Mouse (Mus musculus) embryonic facial prominence, embryonic 13.5 days (tissue): ENCODE measurements around the gene Plpp3. TPM values are rescaled to one million over a fixed set of nuclear protein-coding genes. Genes with fewer than 3 reads are reported as not detected.
"Not testable (repeated sequence)": the region's sequence is repeated elsewhere in the genome, so short reads cannot be mapped to it uniquely, and the experiment has no call there.

Source experiments
- ATAC-seq: fragments of 200-750 bp; cut with Nextera tagmentation; 2 replicates; pipeline ENCODE4 v1.8.0; 2017; ENCODE audit warnings: low read depth; ENCODE audit not compliant: insufficient number of reproducible peaks, insufficient read depth, low FRiP score, low TSS enrichment
- H3K27ac ChIP-seq: fragments of 300-500 bp; sonication (generic); 2 replicates; pipeline ENCODE4 v1.5.1; 2015; ENCODE audit warnings: moderate library complexity, mild to moderate bottlenecking, inconsistent platforms
- H3K27me3 ChIP-seq: fragments of 300-500 bp; sonication (generic); 2 replicates; pipeline ENCODE4 v1.6.1; 2015; ENCODE audit warnings: mild to moderate bottlenecking, inconsistent platforms
- H3K36me3 ChIP-seq: fragments of 300-500 bp; sonication (generic); 2 replicates; pipeline ENCODE4 v1.6.1; 2015; ENCODE audit warnings: mild to moderate bottlenecking, inconsistent platforms
- H3K4me1 ChIP-seq: fragments of 300-500 bp; sonication (generic); 2 replicates; pipeline ENCODE4 v1.6.1; 2015; ENCODE audit warnings: inconsistent platforms
- H3K4me2 ChIP-seq: fragments of 300-500 bp; sonication (generic); 2 replicates; pipeline ENCODE4 v1.6.1; 2015; ENCODE audit warnings: moderate library complexity, mild to moderate bottlenecking, inconsistent platforms
- H3K4me3 ChIP-seq: fragments of 300-500 bp; sonication (generic); 2 replicates; pipeline ENCODE4 v1.5.1; 2015; ENCODE audit warnings: mild to moderate bottlenecking, inconsistent platforms
- H3K9ac ChIP-seq: fragments of 300-500 bp; sonication (generic); 2 replicates; pipeline ENCODE4 v1.6.1; 2015; ENCODE audit warnings: mild to moderate bottlenecking, inconsistent platforms
- H3K9me3 ChIP-seq: fragments of 300-500 bp; sonication (generic); 2 replicates; pipeline ENCODE4 v1.6.1; 2016; ENCODE audit warnings: inconsistent platforms
- whole genome bisulfite sequencing: fragments of 180-500 bp; shearing (Covaris S2); methylation state at CpG from one replicate; pipeline ENCODE4 v1.1.7; 2015; ENCODE audit warnings: mixed read lengths; 5-methylcytosine and 5-hydroxymethylcytosine counted together
- polyA plus RNA-seq: library from polyadenylated mRNA; unstranded; fragments of >200 nt; fragmentation: Nextera tagmentation; extraction: Ambion mirVana; gene quantifications from 2 replicates; pipeline ENCODE4 v1.2.1, GENCODE M21; 2015

Gene Plpp3
- polyA plus RNA-seq, 1 experiment from 2014 or later: 150 TPM

DNA sequence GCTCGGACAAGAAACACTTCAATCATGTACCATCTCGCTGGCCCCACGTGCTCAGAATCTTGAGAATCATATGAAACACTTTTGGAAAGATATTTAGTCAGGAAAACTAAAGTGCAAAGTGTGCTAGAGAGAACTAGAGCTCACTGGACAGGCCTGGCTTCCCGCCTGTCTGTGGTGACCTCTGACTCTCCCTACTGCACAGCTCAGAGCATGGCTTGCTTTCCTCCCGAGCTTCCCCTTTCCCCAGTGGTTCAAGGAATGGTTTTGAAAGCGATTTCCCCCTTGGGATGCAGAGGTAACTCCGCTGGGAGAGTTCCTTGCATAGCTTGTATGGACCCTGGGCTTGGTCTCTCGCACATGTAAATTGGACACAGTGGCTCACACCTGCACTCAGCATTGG lies 107.9 kb downstream of the Plpp3 start:
- H3K36me3 ChIP-seq: no peaks in the 10 kb centered on the region
- no peaks in the 10 kb centered on the region for H3K27me3 ChIP-seq
- H3K4me2 ChIP-seq: no peak overlapping the region
- WGBS: 83% methylated on average over 8 of the region's 8 CpGs
- H3K4me3 ChIP-seq: no peak overlapping the region
- no peak overlapping the region for H3K9ac ChIP-seq
- no peak overlapping the region for H3K27ac ChIP-seq
- no peaks in the 10 kb centered on the region for H3K9me3 ChIP-seq
- H3K4me1 ChIP-seq: peaks cover 17% of the 10 kb centered on the region
- ATAC-seq: no peak

DNA sequence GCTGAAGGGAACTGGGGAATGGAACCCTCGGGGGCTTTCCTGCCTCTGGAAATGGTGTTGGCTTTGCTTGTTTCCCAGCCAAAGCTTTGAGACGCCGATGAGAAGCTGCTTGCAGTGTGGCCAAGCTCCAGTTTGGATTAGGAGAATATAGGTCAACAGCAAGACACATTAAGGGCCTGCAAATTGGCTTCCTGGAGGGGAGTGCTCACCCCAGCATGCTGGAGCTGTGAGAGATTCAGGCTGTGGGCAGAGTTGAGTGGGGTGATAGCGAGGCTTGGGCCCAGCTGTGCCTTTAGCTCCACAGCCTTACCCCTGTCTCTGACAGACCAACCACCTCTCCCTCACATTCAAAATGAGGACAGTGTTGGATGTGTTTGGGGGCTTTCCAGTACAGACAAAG lies 108.5 kb downstream of the Plpp3 start:
- peaks cover 10% of the 10 kb centered on the region for H3K4me1 ChIP-seq
- 80% methylated on average over 4 of the region's 4 CpGs for WGBS
- H3K9ac ChIP-seq: no peak overlapping the region
- H3K27ac ChIP-seq: no peak overlapping the region
- H3K27me3 ChIP-seq: no peaks in the 10 kb centered on the region
- no peaks in the 10 kb centered on the region for H3K36me3 ChIP-seq
- H3K9me3 ChIP-seq: no peaks in the 10 kb centered on the region
- H3K4me2 ChIP-seq: no peak overlapping the region
- no peak overlapping the region for H3K4me3 ChIP-seq
- ATAC-seq: no peak

DNA sequence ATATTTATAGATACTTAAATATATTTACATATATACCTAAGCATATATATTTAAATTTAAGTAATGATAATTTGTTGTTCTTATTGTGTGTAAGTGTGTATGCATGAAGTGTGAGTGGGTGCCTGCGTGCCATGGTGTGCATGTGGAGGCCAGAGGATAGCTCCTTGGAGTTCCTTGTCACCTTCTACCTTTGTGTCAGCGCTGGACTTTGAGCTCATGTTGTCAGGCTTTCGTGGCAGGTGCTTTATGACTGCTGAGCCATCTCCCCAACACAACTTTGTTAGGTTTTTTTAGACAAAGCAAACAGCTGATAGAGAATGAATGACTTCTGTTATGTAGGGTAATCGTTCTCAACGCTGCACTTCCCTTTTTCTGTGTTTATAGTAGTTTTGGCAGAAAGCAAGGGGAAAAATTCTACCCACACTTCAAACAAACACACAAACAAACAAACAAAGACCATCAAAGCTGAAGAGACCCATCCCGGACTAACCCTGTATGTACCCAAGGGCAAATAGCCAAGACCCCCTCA lies 111.1 kb downstream of the Plpp3 start:
- no peak for ATAC-seq

DNA sequence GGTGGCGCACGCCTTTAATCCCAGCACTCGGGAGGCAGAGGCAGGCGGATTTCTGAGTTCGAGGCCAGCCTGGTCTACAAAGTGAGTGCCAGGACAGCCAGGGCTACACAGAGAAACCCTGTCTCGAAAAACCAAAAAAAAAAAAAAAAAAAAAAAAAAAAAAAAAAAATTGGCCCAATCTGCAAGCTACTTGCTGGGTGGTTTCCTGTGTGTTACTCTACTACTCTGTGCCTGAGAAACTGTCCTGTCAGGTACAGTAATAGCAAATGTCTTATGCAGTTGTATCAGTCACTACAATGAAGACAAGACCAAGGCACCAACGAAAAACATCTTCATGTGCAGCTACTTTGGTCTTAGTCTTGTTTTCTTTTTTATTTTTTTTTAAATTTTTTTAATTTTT lies 112.3 kb downstream of the Plpp3 start:
- H3K27ac ChIP-seq, H3K36me3 ChIP-seq, H3K4me3 ChIP-seq, H3K4me1 ChIP-seq, H3K9me3 ChIP-seq, H3K4me2 ChIP-seq, H3K27me3 ChIP-seq, H3K9ac ChIP-seq, ATAC-seq: not testable (repeated sequence)
- WGBS: 96% methylated on average over 6 of the region's 7 CpGs

More for the DNA sequence above, 111.1 kb downstream of the Plpp3 start:
- no peak overlapping the region for H3K27ac ChIP-seq
- no peak overlapping the region for H3K4me2 ChIP-seq
- no peak overlapping the region for H3K9ac ChIP-seq
- 84% methylated on average over 6 of the region's 6 CpGs for WGBS
- H3K27me3 ChIP-seq: no peaks in the 10 kb centered on the region
- H3K4me1 ChIP-seq: 0 out of 2 replicates have a peak, but pooled peaks cover 3% of the 10 kb centered on the region
- no peaks in the 10 kb centered on the region for H3K36me3 ChIP-seq
- no peak overlapping the region for H3K4me3 ChIP-seq
- H3K9me3 ChIP-seq: no peaks in the 10 kb centered on the region

DNA sequence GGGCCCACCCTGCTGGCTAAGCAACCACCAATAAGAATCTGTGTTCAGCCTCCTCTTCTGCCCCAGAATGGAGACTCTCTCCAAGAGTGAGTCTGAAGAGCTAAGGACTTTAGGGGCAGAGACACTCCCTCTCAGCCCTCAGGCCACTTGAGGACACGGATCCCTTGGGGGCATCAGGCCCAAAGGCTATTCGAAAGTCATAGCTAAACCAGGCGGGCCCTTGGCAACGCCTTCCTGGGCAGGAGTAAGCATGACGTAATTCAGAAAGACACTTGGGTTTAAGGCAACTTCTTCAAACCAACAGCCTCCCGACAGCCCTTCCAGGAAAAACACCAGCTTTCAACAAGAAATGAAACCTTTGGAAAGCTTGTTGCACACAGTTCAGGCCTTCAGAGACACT lies 114.0 kb downstream of the Plpp3 start:
- no peaks in the 10 kb centered on the region for H3K36me3 ChIP-seq
- 0 out of 2 replicates have a peak, but pooled peaks cover 9% of the 10 kb centered on the region for H3K4me1 ChIP-seq
- H3K4me3 ChIP-seq: no peak overlapping the region
- H3K4me2 ChIP-seq: no peak overlapping the region
- H3K9ac ChIP-seq: no peak overlapping the region
- 85% methylated on average over 6 of the region's 6 CpGs for WGBS
- no peak for ATAC-seq
- H3K27ac ChIP-seq: no peak overlapping the region
- no peaks in the 10 kb centered on the region for H3K27me3 ChIP-seq
- no peaks in the 10 kb centered on the region for H3K9me3 ChIP-seq

GRCm38 (mm10) chr4:105273034-105273433 lies 115.9 kb downstream of the Plpp3 start:
- Histone ChIP-seq H3K4me2 (no peak overlapping the region), H3K27ac (no peak overlapping the region), H3K4me1 (0 out of 2 replicates have a peak, but pooled peaks cover 9% of the 10 kb centered on the region), H3K4me3 (no peak overlapping the region), H3K27me3 (no peaks in the 10 kb centered on the region), H3K9me3 (no peaks in the 10 kb centered on the region), H3K9ac (no peak overlapping the region), H3K36me3 (no peaks in the 10 kb centered on the region)
- 70% methylated on average over 2 of the region's 2 CpGs for WGBS
- no peak for ATAC-seq

DNA sequence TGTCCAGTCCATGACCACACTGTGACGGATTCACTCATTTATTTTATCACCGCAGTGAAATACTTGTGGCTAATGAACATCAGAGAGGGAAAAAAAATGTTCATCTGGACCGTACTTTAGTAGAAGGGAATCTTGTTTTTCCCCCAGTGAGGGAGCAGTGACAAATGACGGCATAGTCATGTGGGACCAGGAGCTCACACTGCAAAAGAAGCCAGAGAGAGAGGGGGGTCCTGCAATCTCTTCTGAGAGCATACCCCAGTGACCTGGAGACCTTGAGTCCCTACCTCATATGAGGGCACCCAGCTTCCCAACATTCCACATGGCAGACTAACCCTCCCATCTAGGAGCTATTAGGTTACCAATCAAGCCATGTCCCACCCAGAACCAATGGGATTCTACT lies 116.3 kb downstream of the Plpp3 start:
- Histone ChIP-seq H3K9me3 (no peaks in the 10 kb centered on the region), H3K27ac (no peak overlapping the region), H3K9ac (no peak overlapping the region), H3K4me2 (no peak overlapping the region), H3K4me3 (no peak overlapping the region), H3K36me3 (no peaks in the 10 kb centered on the region), H3K27me3 (no peaks in the 10 kb centered on the region), H3K4me1 (0 out of 2 replicates have a peak, but pooled peaks cover 9% of the 10 kb centered on the region)
- ATAC-seq: no peak
- 86% methylated on average over 4 of the region's 4 CpGs for WGBS

DNA sequence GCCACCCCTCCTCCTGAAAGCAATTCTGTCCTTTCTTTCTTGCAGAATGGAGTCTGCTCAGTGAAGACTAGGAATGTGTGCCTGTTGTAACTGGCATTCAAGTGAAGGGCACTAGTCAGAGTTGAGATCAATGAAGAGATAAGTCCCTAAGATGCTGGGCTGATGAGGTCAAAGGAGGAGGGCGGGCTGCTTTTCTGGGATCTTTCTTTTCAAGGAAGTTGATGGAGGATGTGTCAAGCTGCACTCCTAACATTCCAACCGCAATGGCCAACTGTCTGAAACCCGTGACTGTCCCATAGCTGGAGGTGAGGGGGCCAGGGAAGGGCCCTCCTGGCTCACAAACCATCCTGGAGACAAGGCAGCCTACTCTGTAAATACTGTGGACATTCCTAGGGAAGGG lies 118.5 kb downstream of the Plpp3 start:
- Histone ChIP-seq H3K36me3 (no peaks in the 10 kb centered on the region), H3K9ac (no peak overlapping the region), H3K4me3 (no peak overlapping the region), H3K9me3 (no peaks in the 10 kb centered on the region), H3K4me2 (no peak overlapping the region), H3K4me1 (0 out of 2 replicates have a peak, but pooled peaks cover 9% of the 10 kb centered on the region), H3K27me3 (no peaks in the 10 kb centered on the region), H3K27ac (no peak overlapping the region)
- WGBS: 61% methylated on average over 3 of the region's 3 CpGs
- no peak for ATAC-seq

DNA sequence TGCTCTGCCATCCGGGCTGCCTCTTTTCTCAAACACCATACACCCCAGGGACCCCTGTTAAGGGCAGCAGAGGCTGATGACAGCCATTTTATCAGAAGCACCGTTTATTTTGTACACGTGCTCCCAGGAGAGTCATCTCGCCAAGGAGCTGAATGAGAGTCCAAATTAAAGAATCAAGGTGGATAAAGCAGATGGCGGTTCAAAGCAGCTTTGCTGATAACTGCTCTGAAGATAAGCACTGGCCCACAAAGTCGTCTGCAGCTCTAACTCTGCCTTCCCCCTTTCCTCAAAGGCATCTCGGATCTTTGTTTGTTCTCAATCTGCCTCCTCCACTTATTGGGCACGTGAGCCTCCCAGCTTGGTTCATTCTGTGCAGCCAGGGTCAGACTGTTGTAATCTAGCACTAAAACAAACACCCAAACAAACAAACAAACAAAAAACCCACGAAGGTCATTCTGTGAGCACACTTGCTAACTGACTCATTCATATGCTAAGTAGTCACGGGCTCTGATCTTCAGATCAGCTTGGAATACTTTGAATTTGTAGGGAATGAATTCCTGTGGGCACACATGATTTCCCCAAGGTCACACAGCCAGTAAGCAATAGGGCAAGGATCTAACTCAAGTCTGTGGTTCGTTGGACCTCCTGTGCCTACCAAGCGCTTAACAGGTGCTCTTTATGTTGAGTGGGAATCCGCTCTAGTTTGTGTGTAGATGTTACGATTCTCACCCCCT lies 119.1 kb downstream of the Plpp3 start:
- Histone ChIP-seq H3K9me3 (no peaks in the 10 kb centered on the region), H3K9ac (no peak overlapping the region), H3K27ac (no peak overlapping the region), H3K27me3 (no peaks in the 10 kb centered on the region), H3K4me3 (no peak overlapping the region), H3K36me3 (no peaks in the 10 kb centered on the region), H3K4me1 (0 out of 2 replicates have a peak, but pooled peaks cover 9% of the 10 kb centered on the region), H3K4me2 (no peak overlapping the region)
- WGBS: 57% methylated on average over 14 of the region's 14 CpGs
- ATAC-seq: no peak

DNA sequence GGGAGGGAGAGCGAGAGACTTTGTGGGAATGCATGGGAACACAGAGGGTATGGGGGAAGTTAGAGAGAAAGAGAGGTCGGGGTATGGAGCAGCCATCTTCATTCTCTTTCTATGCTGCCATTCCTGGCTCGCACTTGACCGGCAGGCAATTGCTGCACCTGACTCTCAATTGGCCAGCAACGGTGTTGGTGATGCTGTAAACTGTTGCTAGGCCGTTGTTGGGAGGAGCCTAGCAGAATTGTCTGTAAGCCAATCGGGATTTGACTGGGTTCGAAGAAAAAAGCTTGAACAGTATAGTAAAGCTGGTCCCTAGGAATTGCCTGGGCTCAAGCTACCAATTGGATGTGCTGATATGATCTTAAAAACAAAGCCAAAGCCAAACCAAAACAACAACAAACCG lies 121.0 kb downstream of the Plpp3 start:
- H3K4me2 ChIP-seq: no peak overlapping the region
- no peaks in the 10 kb centered on the region for H3K9me3 ChIP-seq
- WGBS: 66% methylated on average over 9 of the region's 9 CpGs
- H3K36me3 ChIP-seq: no peaks in the 10 kb centered on the region
- no peaks in the 10 kb centered on the region for H3K27me3 ChIP-seq
- no peak overlapping the region for H3K9ac ChIP-seq
- peaks cover 25% of the 10 kb centered on the region for H3K4me1 ChIP-seq
- ATAC-seq: no peak
- no peak overlapping the region for H3K27ac ChIP-seq
- no peak overlapping the region for H3K4me3 ChIP-seq

DNA sequence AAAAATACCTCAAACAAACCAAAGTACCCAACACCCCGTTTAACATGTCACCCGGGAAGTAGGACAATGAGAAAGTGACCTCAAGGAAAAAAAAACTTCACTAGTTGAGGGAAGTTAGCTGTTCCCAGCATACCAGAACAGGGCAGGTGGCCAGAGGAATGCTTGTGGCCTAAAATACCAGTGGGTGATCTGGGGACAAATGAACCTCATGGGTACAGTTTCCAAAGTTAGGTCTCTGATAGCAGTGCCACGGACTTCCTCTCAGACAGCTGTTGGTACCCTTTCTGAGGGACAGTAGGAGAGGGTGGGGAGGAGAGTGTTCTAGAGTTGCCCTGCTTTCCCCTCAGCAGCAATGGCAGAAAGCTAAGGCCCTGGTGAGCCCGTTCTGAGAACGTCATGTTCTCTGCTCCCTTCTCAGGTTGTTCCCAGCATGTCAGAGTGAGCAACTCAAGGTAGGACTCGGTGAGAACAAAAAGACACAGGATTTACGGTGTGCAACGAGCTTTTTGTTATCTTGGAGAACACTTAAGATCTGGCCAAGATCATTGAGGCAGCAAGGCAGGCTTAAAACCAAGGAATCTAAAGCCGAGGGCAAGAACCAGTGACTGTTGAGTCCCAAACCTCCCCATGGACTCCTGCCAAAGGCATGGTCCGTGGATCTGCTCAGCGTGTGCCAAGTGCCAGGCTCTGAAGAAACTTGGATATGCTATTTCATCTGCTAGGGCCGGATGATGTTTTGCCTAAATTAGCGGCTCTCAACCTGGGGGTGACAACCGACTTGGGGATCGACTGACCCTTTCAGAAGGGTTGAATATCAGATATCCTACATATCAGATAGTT lies 121.6 kb downstream of the Plpp3 start:
- Histone ChIP-seq H3K4me3 (no peak overlapping the region), H3K9ac (no peak overlapping the region), H3K36me3 (no peaks in the 10 kb centered on the region), H3K4me2 (no peak overlapping the region), H3K27me3 (no peaks in the 10 kb centered on the region), H3K4me1 (peaks cover 25% of the 10 kb centered on the region), H3K27ac (no peak overlapping the region), H3K9me3 (no peaks in the 10 kb centered on the region)
- ATAC-seq: no peak
- WGBS: 84% methylated on average over 15 of the region's 15 CpGs

- Histone ChIP-seq H3K4me3 (no peak overlapping the region), H3K9me3 (no peaks in the 10 kb centered on the region), H3K4me1 (peaks cover 25% of the 10 kb centered on the region), H3K4me2 (no peak overlapping the region), H3K9ac (no peak overlapping the region), H3K27ac (no peak overlapping the region), H3K27me3 (no peaks in the 10 kb centered on the region), H3K36me3 (no peaks in the 10 kb centered on the region)
- ATAC-seq: no peak
- 62% methylated on average over 4 of the region's 4 CpGs for WGBS
Observed at GRCm38 (mm10) chr4:105279806-105280205, 122.7 kb downstream of the Plpp3 start.
